Mouse (Mus musculus) brain, adult 2 months (tissue): ENCODE results near the gene B4galnt2.
"Not testable (repeated sequence)": the region's sequence is repeated elsewhere in the genome, so short reads cannot be mapped to it uniquely, and the experiment has no call there.

Experiments used
- DNase-seq: peaks from one replicate; pipeline ENCODE4 v3.0.0; 2011; ENCODE audit warnings: low read depth, low spot score

Gene B4galnt2

GRCm38 (mm10) chr11:95914571-95914991 is at the start of gene B4galnt2:
TSS of gene B4galnt2 (minus strand) at chr11:95914891.
- peak; percentile 31 for DNase-seq

DNA sequence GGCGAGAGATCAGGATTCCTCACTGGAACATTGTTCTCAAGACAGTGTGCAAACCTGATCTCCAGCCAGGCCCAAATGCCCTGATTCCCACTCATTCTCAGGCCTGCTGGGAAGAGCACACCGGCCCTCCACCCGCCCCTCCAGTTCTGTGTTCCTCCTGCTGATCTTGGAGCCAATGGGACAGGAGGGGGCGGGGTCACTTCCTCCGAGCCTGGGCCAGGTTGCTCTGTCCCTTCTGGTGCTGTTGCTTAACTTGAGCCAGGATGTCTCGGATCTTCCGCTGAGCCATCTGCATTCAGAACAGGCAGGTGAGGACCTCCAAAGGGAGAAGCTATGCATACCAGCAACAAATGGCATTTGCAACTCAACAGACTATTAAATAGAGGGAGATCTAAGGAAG is 48.6 kb upstream of the B4galnt2 start:
- DNase-seq = peak; percentile 46

DNA sequence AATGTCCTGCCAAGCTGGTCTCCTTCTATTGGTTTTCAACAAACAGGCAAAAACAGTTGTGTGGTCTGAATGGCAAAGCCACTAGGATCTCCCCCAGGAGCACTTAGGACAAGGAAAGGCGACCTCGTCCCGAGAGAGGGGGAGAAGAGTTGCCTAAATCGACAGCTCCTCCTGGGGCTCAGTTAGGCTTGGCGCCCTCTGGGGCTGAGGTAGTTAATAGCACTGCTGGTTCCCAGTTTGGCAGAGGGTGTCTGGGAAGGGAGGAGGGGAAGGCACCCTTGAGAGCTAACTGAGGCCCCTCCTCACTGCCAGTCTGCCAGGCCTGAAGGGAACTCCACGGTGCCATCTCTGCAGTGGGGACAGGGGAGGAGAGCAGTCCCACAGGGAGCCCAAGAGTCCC is 44.5 kb upstream of the B4galnt2 start:
- DNase-seq = no peak

- DNase-seq = no peak
Observed at GRCm38 (mm10) chr11:95958251-95958650, 43.6 kb upstream of the B4galnt2 start.

DNA sequence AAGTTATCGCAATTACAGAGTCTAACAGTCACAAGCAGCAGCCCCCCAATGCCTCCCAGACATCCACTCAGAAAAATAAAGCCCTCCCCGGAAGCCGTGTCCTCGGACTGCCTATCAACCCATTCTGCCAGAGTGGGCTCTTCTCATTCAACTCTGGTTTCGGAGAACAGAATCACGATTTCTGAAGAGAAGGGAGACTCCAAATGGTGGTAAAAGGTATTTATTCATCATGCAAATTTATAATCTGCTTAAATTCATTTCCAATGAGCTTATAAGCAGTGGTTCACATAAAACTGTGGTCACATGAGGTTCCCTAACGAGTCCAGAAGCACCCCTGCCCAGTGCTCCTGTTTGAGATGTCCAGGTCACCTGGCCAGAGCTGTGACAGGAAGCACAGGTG is 42.7 kb upstream of the B4galnt2 start:
- DNase-seq = peak; percentile 11

DNA sequence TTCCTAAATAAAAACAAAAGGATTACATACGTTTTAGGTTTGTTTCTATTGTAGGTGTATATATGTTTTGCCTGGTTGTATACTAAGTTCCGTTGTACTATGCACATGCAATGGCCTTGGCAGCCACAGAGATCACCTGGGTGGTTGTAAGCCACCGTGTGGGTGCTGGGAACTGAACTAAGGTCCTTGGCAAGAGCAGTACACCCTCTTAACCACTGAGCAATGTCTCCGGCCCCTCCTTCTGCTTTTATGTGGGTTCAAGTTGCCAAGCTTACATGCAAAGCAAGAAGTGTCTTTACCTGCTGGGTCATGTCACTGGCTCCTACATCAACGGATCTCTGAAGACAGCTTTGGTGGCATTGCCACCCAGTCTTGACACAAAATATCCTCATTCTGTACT is 38.6 kb upstream of the B4galnt2 start:
- DNase-seq = no peak

DNA sequence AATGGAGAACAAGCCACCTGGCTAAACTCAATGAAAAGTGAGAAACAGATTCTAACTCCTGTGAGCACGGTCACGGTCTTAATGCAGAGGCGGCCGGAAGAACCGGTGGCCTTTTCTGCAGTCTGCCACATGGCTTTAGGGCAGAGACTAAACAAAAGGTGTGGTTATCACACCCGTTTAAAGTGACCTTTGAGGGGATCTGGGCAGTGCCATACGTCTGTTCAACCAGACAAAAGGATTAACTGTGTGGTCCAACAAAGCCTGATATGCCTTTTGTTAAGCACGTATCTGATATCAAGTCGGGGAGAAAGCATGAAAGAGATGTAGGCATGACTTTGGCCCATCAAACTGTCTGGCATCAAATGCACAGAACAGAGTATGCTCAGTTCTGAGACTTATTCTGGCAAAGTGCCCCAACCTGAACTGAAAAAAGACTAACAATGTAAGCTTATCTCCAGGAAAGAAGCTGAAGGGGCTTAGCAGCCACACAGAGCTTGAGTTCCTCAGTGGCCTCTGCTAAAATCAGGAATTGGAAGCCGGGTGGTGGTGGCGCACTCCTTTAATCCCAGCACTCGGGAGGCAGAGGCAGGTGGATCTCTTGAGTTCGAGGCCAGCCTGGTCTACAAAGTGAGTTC is 31.3 kb upstream of the B4galnt2 start:
- no peak for DNase-seq

DNA sequence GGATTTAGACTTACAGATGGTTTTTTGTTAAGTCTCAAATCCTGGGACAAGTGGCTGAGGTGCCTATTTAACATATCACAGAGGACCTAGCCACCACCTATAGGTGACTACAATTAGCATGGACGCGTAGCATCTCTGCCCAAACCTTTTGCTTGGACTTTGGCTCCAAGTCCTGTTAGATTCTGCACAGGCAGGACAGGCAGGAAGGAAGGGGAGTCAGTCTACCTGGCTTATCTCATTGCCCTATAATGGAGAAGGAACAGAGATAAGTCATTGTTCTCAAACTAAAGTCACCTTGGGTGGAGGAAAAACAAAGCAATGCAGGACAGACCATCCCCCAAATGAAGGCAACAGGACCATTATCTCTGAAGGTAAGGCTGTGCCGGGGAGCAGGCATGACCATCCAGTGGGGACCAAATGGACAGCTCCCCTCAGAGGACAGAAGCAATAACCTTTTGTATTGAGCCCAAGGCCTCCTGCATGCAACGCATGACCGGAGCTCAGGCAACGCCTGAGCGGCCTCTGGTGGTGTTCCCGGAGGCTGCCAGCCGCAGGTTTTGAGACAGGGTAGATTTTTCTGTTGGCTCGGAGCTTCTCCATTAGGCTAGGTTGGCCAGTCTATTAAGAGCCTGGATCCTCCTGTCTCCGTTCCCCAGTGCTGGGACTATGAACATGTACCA is 25.3 kb upstream of the B4galnt2 start:
- DNase-seq = no peak

DNA sequence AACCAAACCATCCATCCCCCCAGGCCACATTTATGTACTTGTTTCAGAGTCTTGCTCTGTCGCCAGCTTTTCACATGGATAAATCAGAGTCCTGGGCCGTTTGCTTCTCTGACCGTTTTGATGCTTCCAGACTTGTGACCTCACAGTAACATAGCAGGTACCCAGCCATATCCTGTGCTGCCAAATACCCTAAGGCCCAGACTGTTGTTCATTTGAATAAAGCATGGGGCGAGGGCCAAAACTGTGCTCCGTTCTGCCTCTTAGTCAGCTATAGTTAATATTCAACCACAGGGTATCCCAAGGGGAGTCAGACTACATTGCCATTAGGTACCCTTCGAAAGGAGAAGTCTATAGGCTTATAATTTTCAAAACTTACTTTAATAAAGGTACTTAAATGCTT is 21.7 kb upstream of the B4galnt2 start:
- no peak for DNase-seq

GRCm38 (mm10) chr11:95932168-95932567 is 17.5 kb upstream of the B4galnt2 start:
- not testable (repeated sequence) for DNase-seq

DNA sequence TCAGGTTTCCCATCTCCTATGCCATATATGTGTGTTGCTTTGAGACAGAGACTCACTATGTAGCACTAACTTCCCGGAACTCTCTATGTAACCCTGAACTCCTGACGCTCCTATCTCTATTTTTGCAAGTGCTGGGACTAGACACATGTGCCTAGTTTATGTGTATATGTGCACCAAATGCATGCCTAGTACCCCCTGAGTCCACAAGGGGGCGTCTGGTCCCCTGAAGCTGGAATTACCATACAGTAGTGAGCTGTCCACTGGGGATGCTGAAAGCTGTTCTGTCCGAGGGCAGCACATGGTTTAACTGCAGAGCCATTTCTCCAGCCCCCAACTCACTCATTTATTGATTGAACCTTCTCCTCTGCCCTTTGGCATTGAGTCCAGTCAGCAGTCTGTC is 11.7 kb upstream of the B4galnt2 start:
- no peak for DNase-seq

- DNase-seq = no peak
Observed at GRCm38 (mm10) chr11:95925976-95926375, 11.3 kb upstream of the B4galnt2 start.

DNA sequence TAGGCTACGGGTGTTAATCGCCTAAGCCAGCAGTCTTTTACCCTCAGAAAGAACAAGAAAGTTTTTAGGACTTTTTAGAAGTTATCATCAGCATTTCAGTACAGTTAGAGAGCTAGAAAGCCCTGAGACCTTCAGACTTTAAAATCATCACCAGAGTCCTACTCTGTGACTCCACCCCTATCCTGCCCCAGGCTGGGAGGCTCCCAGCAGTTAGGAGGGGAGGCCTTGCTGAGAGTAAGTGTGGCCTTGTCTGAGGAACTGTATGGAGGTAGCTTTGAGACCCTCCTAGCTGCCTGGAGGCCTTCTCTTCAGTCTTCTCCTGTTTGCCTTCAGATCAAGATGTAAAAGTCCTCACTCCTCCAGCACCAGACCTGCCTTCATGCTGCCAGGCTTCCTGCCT is 9.5 kb upstream of the B4galnt2 start:
- no peak for DNase-seq

- not testable (repeated sequence) for DNase-seq
Observed at GRCm38 (mm10) chr11:95923477-95923876, 8.8 kb upstream of the B4galnt2 start.

DNA sequence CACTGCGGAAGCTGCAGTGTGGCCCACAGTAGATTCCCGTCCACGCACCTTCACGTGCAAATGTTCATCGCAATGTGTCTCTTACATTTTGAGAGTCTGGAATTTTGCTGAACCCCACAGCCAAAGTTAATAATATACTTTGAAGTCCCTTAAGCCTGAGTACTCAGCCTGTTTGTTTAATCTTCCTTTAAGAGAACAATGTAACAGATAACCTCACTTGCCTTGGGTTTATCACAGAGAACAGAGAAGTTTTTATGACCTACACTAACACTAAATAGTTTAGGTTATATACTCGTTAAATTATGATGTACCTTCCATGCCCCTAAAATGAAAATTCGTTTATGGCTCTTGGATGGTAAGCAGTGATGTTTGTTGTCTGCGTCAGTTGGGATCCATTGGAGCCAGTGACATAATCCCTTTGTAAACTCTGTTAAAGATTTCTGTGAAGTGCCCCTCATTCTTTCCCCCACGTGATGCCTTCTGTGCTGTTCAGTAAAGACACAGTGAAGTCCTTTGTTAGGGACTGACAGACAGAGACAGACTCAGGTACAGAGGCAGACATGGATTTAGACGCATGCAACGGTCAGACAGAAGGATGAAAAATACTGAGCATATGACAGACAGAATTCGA is 7.4 kb upstream of the B4galnt2 start:
- no peak for DNase-seq

- DNase-seq = no peak
Observed at GRCm38 (mm10) chr11:95916426-95916825, 1.7 kb upstream of the B4galnt2 start.

DNA sequence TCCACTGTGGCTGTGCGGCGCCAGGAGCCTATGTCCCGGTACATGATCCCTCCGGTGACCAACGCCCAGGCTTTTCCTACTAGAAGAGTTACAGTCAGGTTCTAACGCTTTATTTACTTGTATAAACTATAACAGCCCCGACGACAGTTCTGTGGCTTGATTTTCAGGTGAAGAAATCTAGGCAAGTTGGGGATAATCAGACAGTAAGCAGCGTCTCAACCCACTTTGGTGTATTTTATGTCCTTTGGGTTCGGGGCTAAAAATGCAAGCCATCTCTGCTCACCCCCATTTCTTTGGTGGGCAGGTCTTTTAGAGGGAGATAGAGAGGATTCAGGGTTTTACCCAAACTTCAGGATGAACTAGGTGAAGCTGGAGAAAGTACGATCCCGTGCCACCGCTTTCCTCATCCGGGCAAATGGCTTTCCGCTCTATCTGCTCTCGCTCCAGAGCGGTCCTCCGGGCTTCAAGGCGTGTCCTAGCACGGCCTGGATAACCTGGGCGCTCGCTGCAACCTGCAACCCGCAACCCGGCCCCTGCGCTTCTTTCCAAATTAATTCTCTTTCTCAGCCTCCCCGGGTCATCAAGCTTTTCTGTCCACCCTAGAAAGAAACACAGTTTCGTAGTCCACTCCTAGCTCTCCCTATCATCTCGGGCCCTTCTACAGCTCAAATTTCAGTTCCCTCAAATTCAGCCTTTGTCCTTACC is 467 bp upstream of the B4galnt2 start:
- DNase-seq = no peak

GRCm38 (mm10) chr11:95913959-95914566 is 628 bp downstream of the B4galnt2 start:
- DNase-seq = no peak

- no peak for DNase-seq
Observed at GRCm38 (mm10) chr11:95911579-95911978, 3.1 kb downstream of the B4galnt2 start.

DNA sequence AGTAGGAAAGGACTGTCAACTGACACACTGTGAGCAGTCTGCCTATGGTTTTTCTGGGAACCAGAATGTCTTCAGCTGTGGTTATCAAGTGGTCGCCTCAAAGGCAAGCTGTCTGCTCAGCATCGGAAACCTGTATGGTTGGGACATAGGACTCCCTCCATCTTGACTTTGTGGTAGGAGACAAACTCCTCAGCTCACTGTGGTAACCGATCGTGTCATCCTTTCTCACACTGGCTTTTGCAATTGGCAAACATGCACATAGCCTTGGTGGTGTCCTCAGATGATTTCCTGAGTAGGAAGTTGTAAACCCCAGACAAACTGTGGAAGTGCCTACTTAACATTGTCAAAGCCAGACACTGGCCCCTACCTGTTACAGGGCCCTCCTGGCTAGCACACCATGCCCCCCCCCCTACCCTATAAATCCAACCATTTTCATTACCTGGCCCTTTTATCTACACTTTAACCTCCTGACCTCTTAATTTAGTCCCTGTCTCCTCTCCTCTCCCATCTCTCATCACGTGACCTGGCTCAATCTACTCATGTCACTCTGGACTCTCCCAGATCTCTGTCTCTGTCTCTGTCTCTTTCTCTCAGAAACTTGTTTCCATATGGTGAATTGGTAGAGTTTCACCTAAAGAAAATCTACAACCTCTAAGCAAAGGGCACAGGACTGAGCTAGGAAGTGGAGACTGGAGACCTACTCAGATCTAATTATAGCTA is 6.7 kb downstream of the B4galnt2 start:
- no peak for DNase-seq

DNA sequence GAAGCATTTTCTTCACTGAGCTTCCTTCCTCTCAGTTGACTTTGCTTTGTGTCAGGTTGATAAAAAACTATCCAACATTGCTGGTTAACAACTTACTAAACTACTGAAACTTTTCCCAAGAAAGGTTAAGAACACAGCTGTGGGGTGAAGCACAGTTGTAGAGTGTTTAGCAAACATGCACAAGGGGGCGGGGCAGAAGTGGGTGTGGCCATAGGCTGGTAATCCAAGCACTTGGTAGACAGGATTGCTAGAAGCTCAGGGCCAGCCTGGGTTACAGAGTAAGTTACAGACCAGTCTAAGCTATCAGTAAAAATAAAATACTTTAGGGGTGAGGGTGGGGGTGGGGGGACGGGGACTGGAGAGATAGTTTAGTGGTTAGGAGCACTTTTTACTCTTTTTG is 10.4 kb downstream of the B4galnt2 start:
- DNase-seq = no peak
